Mouse (Mus musculus) hindlimb bud, embryonic 11.5 days (tissue): ENCODE data around the gene Wipf1.

Experiments used
- DNase-seq: peaks from one replicate; pipeline ENCODE4 v3.0.0-alpha.2; 2012; ENCODE audit warnings: low read depth, low spot score; ENCODE audit errors: extremely low spot score

Gene Wipf1

DNA sequence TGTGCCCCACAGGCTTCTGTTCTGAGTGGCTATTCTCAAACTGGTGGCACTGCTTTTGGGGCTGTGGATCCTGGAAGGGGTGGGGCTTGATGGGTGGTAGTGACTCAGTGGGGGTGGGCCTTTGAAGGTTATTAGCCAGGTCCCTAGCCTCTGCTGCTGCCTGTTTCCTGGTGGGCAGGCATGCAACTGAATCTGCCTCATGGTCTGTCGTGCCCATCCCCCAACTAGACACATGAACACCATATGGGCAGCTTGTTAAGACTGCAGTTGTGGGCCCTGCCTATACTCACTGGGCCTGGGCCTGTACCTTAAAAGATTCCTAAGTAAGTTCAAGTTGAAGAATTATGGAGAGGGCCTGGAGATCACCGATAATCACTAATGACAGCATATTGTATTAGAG lies 16.0 kb upstream of the Wipf1 start:
- no peak for DNase-seq

DNA sequence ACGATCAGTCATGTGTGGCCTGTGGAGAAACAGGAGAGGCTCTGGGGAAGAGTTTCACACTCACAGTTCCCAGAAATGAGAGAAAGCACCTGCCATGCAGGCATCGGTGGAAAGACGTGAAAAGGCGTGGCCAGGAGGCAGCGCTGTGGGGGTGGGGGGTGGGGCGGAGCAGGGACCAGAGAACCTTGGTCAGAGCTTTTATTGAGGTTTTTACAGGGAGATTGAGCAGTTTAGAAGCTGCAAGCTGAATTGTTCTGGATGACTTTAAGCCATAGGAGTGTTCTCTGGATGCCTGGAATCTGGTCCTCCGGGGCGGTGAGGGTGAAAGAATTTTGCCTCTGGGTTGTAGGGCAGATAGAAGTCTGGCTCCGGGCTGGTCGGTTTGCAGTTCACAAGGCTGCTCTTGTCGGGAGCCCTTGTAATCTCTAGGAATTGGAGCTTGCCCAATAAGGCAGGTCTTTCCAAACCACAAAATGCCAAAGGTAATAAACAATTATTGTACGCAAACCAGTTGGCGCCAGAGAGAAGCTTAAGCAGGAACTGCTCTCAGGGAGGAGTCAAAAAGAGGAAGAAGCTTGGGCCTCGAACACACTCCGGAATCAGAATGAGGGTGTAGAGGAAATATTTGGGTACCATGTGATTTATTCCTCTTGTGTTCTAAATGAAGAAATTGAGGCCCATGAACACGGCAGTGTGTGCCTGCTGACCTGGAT lies 11.1 kb upstream of the Wipf1 start:
- DNase-seq, result no peak

DNA sequence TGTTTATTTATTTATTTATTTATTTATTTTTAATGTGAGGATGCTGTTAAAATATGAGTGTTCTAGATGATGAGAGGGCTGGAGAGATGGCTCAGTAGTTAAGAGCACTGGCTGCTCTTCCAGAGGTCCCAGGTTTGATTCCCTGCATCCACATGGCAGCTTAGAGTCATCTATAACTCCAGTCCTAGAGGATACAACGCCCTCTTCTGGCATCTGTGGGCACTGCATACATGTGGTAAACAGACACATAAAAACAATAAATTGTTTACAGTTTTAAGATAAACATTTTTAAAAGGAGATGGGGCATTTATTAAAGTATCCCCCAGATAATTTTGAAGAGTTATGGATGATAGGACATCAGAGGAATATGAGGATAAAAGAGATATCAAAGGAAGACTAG lies 10.2 kb upstream of the Wipf1 start:
- DNase-seq, result no peak

DNA sequence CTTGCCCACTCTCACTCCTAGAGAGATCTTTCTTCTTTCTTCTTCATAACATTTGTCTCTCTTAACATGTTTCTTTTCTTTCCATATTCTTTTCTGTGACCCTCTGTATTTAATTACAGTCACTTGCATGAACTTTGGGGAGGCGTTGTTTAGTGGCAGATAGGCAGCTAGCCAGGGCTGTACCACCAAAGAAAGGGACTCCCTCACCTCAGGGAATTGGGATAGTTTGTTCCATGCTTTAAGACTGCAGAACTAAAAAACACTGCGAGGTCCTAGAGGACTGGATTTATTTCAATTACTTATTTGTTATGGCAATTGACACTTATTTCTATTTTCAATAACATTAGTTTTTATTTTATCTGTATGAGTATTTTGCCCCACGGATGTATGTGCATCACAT lies 9.6 kb upstream of the Wipf1 start:
- no peak for DNase-seq

DNA sequence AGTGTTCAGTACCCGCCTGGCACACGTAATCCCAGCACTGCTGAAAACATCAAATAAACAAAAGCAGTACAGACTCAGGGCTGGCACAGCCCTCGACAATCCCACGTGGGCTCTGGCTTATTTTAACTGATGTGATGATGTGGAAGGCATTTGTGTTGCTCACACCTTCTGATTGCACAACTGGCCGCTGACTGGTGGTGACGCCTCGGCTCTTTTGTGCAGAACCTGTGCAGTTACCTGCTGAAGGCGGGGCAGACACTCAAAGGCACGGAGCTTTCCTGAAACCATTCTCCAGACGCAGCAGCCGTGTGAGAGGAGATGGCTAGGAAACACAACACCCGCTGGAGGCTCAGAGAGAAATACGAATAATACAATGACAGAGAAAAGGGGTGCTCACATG lies 9.1 kb upstream of the Wipf1 start:
- no peak for DNase-seq

DNA sequence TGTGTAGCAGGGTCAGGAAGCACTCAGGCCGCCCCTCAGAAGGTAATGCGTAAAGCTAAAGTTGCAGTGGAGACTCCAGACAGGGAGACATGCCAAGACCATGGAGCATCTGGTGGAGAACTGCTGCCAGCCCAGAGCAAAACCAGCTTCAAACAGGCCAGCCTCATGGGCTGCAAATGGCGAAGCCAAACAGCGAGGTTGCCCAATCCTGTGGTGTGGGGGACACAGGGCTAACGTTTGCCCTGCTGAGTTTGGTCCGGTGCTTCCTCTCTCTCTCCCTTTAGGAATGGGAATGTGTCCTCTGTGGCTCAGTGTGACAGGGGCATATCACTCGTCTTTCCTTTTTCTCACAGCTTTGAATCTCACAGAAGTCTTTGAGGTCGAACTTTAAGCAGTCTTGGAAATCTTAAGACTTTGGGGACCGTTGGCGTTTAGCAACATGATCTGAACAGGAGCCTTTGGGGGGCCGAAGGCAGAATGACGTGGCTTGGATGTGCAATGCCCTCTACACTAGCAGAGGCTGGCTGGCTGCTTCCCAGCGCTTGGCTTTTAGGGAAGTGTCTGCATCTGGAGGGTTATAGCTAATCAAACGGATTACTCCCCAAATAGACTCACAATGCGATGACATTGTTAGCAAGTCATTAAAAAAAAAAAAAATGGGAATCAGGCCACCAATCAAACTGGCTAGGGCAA lies 6.7 kb upstream of the Wipf1 start:
- DNase-seq, result no peak

DNA sequence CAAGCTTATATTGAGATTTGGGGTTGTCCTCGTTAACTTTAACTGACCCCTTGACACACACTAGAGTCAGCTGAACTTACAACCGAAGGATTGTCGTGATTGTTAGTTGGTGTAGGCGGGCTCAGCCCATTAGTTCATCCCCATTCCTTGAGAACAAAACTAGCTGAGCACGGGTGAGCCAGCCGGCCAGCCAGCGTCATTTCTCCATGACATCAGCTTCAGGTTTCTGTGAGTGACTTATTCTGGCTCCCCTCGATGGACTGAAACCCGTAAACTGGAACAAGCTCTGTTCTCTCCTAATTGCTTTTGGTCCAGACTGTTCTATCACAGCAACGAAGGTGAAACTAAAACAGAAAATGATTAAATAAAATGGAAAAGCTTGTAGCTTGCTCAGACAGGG lies 5.2 kb upstream of the Wipf1 start:
- no peak for DNase-seq

DNA sequence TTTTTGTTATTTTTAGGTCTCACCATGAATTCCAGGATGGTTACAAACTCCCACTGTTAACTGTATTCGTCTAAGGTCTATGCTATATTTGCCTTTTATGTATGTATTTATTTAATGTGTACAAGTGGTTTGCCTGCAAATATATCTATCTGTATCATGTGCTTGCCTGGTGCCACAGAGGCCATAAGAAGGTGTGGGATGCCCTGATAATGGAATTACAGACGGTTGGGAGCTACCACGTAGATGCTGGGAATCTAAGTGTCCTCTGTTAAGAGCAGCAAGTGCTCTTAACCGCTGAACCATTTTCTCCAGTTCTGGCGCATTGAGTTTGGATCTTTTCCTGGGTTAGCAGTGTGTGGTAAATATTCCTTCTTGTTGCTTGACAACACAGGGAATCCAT lies 953 bp upstream of the Wipf1 start:
- DNase-seq, result no peak

DNA sequence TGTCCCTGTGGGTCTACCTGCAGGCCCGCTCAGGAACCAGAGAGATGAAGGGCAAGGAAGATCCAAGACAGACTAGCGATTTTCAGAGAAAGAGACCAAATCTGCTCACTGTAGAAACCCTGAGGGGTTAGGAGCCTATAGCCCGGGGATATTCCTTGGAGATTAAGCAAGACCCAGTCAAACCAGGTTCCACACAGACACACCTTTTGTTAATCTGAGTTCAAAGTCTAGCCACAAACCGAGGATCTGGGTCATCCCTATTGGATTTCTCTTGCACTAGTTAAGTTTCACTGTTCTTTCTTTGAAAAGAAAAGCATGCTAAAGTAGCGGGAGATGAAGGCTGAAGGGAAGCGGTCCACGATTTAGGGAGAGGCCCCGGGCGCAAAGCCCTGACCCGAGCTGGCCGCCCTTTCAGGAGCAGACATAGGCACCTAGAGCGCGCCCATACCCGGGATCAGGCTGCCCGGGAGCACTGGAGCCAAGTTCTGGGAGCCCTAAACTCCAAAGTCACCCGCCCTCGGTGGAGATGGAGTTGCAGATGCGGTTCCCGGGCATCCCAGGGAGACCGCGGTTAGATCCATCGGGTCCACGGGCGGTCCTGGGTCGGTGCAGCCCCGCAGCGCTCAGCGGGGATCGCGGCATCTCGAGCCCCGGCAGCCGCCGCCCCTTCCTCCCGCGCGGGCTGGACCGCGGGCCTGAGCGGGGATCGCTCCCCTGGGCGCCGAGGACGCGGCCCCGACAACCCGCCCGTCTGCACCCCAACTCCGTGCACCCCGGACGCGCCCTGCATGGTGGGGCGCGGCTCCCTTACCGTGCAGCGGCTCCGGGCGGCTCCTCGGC lies 798 bp downstream of the Wipf1 start:
- DNase-seq, result no peak

DNA sequence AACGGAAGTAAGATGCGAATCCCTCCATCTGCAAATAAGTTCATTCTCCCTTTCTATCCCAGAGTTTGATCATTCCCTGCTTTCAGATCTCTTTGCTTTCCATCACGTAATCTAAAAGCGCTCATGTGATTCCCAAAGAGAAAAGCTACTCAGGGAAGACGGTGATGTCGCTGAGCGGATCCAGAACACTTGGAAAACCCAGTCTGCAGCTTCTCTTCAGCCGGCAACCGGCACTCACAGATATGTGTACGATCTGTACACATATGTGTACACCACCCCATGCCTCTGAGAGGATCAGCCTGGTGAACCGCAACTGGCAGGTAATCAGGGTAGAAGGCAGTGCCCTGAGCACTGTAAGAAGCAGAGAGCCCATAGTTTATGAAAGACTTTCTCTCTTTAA lies 1.6 kb downstream of the Wipf1 start:
- DNase-seq, result no peak

DNA sequence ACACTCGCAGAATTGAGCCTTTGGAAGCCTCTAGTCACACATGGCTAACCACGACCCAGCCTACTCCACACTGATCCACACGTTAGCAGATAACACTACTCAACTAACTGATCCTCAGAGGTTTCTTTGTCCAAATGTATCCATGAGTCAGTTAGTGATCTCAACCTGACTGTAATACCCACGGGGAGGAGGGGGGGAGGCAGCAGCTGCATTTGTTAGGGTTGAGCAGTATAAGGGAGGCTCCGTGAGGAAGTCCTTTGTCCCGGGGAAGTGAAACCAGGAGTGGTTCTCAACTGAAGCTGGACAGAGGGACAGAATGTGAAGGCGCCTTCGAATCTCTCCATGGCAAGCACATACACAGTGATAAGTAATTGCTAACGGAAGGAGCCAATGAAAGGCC lies 2.8 kb downstream of the Wipf1 start:
- no peak for DNase-seq

DNA sequence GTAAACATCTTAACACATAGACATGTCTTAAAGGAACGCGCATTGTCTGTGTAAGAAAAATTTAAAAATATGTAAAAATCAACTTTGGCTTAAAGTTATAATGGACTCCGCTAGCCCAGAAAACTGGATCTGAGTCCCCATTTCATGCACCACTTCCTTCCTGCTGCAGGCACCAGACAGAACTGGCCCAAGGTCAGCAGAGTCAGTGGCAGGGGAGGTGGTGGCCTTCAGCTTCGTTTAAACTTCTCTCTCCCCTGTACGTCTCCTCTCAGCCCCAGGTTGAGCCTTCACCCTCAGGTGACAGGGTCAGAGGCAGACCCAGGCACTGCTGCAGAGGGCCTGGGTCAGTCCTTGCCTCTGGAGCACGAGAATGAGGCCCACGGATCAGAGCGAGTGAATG lies 6.6 kb downstream of the Wipf1 start:
- no peak for DNase-seq

DNA sequence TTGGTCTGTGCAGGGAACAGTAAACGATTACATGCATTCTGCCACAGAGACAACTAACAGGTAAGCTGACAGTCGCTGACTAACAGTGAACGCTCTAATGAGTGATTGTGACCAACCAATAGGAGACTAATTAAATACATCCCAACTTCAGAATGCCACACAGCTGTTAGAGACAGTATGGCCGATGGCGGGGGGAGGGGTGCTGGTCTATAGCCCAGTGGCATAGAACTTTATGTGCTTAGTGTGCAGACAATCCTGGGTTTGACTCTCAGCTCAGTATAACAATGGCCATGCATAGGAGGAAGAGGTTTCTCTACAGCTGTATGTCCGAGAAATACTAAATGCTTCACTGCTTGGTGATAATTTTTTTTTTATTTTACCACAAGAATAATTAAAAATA lies 7.2 kb downstream of the Wipf1 start:
- DNase-seq, result no peak

DNA sequence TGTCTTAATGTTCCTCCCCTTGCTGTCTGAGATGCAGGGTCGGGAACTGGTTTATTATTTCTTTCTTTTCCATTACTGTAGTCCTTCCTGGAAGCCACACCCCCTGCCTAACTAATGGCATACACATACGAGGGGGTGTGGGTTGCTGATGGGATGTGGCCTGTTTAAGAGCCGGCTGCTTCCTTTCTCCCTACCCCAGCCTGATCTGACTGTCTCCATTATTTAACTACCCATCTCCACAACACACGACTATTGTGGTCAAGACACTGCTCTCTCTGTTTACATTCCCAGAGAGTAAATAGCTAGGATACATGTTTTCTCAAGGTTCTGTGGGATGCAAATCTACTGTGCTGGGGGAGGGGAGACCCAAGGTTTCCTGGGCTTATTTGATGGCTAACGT lies 7.8 kb downstream of the Wipf1 start:
- no peak for DNase-seq

DNA sequence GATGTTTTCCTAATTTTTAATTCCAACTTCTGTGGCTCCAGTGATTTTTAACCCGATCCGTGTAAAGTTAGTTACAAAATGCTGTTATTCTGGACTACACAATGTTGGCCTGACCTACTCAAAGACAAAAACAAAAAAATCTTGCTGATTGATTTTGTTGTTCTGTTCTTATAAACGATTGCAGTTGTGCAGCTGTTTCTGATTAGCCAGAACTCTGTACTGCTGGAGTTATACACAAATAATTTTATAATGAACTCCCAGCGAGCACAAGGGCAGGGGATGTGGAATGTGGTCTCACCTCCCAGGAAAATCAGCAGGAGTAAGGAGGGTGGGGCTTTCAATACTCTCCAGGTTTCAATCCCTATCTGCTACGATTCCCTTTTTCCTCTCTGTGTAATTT lies 10.6 kb downstream of the Wipf1 start:
- no peak for DNase-seq

DNA sequence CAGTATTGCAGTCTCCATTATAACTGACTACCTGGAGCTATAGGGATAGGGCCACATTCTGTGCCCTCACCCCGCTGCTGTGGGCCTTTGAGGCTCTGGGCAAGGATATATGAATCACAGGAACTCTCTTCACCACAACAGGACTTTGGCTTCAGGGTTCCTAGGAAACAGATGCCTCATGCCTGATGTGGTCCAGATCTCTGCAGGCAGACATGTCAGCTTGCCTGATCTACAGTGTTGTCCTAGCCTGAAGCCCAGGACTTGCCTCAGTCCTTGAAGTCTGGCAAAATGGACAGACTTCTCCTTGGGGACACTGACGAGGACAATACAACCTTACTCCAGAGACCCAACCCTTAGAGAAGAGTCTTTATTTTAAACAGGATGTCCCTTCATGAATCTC lies 11.2 kb downstream of the Wipf1 start:
- no peak for DNase-seq

DNA sequence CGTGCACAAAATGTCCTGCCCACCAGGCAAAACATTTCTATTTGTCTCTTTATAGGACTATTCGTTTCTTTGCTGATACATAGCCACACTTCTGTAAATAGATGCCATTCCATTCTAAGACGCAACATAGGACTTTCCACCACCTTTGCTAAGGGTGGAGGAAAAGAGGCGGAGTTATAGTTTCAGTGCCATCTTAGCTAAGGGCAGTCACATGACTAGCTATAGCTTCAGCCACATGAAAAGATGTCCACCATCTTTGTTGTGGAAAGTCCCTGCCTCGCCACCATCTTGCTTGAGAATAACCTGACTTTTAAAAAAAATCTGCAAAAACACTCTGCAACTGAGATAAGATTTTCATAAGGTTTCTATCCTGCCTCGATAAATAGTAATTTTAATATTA lies 15.4 kb downstream of the Wipf1 start:
- no peak for DNase-seq

DNA sequence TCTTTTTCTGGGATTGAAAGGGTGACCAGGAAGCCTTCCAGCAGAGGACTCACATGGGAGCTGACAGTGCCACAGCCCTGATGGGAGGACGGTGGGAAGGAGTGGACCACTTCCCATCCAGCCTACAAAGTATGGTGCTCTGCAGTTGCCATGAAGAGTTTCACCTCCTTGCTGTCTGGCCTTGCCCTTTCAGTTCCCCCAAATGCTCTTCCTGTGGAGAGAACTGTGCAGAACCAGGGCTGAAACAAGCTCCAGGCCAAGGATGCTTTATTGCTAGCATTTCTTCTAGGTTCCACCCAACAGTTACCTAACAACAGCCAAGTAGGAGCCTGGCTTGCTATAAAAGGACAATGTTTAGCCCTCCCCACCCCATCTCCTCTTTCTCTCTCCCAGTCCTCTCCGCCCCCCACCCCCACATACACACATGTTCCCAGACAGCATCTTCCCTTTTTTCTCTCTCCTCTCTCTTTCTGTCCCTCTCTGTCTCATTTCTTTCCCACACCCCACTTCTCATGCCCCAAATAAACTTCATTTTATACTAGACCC lies 16.3 kb downstream of the Wipf1 start:
- no peak for DNase-seq

DNA sequence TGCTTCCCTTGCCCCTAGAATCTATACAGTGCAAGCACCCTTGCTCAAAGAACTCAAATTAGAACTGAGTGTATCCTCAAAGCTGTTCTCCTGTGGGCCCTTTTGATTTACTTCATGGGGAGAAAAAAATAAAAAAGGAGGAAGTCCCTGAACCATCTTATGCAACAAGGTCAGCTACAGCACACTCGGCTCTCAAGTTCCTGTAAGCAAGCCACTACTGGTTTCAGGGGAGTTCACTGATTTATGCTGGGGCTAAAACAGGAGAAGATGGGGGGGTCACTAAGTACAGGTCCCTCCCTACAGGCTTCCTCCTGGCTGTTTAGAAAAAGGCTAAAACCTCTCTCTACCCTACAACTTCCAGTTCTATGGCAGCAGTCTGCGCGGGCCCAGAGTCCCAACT lies 17.5 kb downstream of the Wipf1 start:
- DNase-seq, result no peak

DNA sequence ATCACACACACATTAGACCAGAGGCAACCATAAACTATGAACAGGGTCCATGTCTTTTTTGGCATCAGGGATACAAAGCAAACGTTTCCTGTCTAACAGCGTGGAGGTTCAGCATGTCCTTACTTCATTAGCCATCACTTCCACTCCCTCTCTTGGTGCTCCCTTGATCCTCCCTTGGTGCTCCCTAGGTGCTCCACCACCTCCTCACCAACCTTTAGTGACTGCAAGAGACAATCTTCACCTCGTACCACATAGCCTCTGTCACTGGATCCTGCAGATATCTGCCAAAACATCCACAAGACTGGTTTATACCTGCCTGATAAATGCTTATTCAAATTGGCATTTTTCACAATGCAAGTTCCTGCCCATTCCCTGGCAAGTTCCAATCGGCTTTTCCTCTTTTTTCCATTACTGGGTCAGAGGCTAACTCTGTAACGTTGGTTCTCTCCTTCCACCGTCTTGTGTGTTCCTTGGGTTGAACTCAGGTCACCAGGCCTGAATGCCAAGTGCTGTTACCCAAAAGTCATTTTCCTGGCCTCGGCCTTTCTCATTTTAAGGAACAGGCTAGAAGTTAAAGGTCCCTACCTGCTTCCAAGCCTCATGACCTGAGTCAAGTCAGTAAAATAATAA lies 18.7 kb downstream of the Wipf1 start:
- no peak for DNase-seq

DNA sequence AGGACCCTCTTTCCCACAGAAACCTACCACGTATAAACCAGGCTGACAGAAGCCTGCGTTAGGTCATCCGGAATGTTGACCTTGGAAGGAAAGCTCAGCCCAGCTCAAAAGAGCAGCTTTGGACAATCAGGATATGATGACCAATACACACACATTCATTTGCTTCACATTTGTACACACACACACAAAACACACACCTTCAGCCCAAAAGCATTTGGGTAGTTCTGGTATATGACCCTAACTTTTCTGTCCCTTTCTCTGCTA lies 19.6 kb downstream of the Wipf1 start:
- DNase-seq, result no peak
